Mouse (Mus musculus) forebrain, embryonic 15.5 days (tissue): ENCODE measurements around the gene Tceal7. TPM values are rescaled to one million over a fixed set of nuclear protein-coding genes. Genes with fewer than 3 reads are reported as not detected.
"Not testable (repeated sequence)": the region's sequence is repeated elsewhere in the genome, so short reads cannot be mapped to it uniquely, and the experiment has no call there.

Experiments used
- ATAC-seq: fragments of 200-750 bp; cut with Nextera tagmentation; replicated peaks from 2 replicates; pipeline ENCODE4 v1.8.0; 2017; ENCODE audit warnings: mild to moderate bottlenecking, moderate TSS enrichment, moderate library complexity
- H3K27ac ChIP-seq: fragments of 300-500 bp; sonication (generic); replicated peaks from 2 replicates; pipeline ENCODE4 v1.5.1; 2015; ENCODE audit warnings: mild to moderate bottlenecking, inconsistent platforms
- H3K27me3 ChIP-seq: fragments of 300-500 bp; sonication (generic); 2 replicates; pipeline ENCODE4 v1.6.1; 2015; ENCODE audit warnings: inconsistent platforms
- H3K36me3 ChIP-seq: fragments of 300-500 bp; sonication (generic); 2 replicates; pipeline ENCODE4 v1.6.1; 2015; ENCODE audit warnings: mild to moderate bottlenecking, inconsistent platforms
- H3K4me1 ChIP-seq: fragments of 300-500 bp; sonication (generic); 2 replicates; pipeline ENCODE4 v1.6.1; 2015; ENCODE audit warnings: inconsistent platforms
- H3K4me2 ChIP-seq: fragments of 300-500 bp; sonication (generic); replicated peaks from 2 replicates; pipeline ENCODE4 v1.6.1; 2015; ENCODE audit warnings: mild to moderate bottlenecking, inconsistent platforms
- H3K4me3 ChIP-seq: fragments of 300-500 bp; sonication (generic); 2 replicates; pipeline ENCODE4 v1.5.1; 2015; ENCODE audit warnings: mild to moderate bottlenecking, inconsistent platforms
- H3K9ac ChIP-seq: fragments of 300-500 bp; sonication (generic); replicated peaks from 2 replicates; pipeline ENCODE4 v1.6.1; 2015; ENCODE audit warnings: mild to moderate bottlenecking, inconsistent platforms
- H3K9me3 ChIP-seq: fragments of 300-500 bp; sonication (generic); 2 replicates; pipeline ENCODE4 v1.6.1; 2016; ENCODE audit warnings: inconsistent platforms
- WGBS: fragments of 180-500 bp; shearing (Covaris S2); methylation state at CpG from one replicate; pipeline ENCODE4 v1.1.7; 2015; ENCODE audit warnings: mixed read lengths; 5-methylcytosine and 5-hydroxymethylcytosine counted together
- microRNA-seq: library from miRNA; unstranded; fragments of <30 nt; microRNA quantifications from one replicate; pipeline ENCODE4, GENCODE M21; 2016
- polyA plus RNA-seq: library from polyadenylated mRNA; unstranded; fragments of >200 nt; fragmentation: Nextera tagmentation; extraction: Ambion mirVana; gene quantifications from 2 replicates; pipeline ENCODE4 v1.2.1, GENCODE M21; 2015

Tceal7 gene
- polyA plus RNA-seq, 1 experiment from 2014 or later: 1.3 TPM

DNA sequence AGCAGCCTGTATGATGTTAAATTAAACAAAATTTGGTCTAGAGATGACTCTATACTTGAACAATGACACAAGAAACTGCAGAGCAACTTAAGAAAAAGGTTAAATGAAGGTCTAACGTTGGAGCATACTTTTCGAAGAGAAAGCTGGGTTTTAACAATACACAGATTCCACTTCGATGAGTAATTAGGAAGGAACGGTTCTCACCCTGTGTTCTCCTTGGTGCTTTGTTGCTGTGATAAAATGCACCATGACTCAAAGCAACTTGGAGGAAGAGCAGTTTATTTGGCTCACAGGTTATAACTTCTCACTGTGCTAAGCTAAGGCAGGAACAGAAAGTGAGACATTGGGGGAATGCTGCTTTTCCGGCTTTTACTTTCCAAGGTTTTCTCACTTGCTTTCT is 53.1 kb downstream of the Tceal7 start:
- no peaks in the 10 kb centered on the region for H3K27me3 ChIP-seq
- peaks cover 13% of the 10 kb centered on the region for H3K4me1 ChIP-seq
- H3K9ac ChIP-seq: no peak overlapping the region
- H3K36me3 ChIP-seq: peaks cover 2% of the 10 kb centered on the region; the same call in 1 of the 2 replicates
- no peak overlapping the region for H3K4me2 ChIP-seq
- no peak overlapping the region for H3K27ac ChIP-seq
- no peak for ATAC-seq
- H3K4me3 ChIP-seq: no peak overlapping the region
- H3K9me3 ChIP-seq: no peaks in the 10 kb centered on the region
- 77% methylated on average over 5 of the region's 5 CpGs for WGBS

DNA sequence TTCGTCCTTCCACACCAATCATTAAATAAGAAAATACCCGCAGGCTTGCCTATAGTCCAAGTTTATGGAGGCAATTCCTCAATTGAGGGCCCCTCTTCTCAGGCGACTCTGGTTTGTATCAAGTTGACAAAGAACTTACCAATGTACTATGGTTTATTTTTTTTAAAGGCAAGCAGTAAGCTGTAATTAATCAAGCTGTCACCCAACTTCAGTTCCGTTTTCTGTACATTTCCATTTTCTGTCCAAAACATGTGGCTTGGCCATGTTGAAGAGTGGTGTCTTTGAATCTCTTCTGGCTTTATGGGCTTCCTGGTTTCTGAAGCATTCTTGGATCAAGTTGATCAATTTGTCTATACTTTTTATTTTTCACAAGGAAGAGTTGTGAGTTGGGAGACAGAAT is 53.6 kb downstream of the Tceal7 start:
- Histone ChIP-seq H3K4me3 (no peak overlapping the region), H3K27ac (no peak overlapping the region), H3K9ac (no peak overlapping the region), H3K36me3 (peaks cover 2% of the 10 kb centered on the region; the same call in 1 of the 2 replicates), H3K4me1 (peaks cover 13% of the 10 kb centered on the region), H3K27me3 (no peaks in the 10 kb centered on the region), H3K4me2 (no peak overlapping the region), H3K9me3 (no peaks in the 10 kb centered on the region)
- WGBS: 92% methylated on average over 4 of the region's 4 CpGs
- ATAC-seq: no peak

DNA sequence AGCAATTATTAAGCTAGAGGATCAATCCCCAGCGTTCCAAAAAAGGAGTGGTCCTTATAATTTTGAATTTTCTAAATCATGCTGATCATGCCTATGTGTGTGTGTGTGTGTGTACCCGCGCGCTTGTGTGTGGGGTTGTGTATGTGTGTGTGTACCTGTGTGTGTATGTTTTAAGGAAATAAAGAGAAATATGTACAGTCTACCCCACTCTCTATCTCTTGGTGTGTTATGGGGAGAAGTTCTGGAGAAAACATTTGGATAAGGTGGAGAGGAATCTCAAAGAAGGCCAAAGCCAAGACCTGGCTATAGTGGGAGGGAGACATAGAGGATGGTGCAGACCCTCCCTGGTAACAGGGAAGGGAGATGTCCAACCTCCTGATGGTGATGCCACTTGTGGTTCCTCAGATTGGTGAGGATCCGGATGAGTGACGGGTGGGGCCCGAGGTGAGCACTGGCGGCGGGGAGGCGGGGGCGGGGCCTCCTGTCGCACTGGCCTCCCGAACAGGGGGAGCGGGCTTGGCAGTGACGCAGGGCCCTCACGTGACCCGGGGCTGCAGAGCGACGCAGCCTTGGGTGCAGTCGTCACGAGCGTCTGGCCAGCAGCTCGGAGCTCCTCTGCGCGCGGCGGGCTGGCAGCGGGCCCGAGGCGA is 55.3 kb downstream of the Tceal7 start, which contains the start of gene Bex3:
TSS of gene Bex3 (plus strand) at position 511 of the 650 bp plus-strand sequence.
- 24% methylated on average over 16 of the region's 30 CpGs for WGBS
- peak; percentile 96 for ATAC-seq
- H3K36me3 ChIP-seq, H3K9me3 ChIP-seq, H3K27me3 ChIP-seq: not testable (repeated sequence)
- Histone ChIP-seq H3K4me1 (peaks cover 17% of the 10 kb centered on the region), H3K9ac (peak within 1 kb of the TSS; percentile 51), H3K27ac (peak within 1 kb of the TSS; percentile 79), H3K4me3 (peak within 1 kb of the TSS; percentile 46), H3K4me2 (peak within 1 kb of the TSS; percentile 43)

- not testable (repeated sequence) for H3K36me3 ChIP-seq, H3K27me3 ChIP-seq, H3K9me3 ChIP-seq
- Histone ChIP-seq H3K9ac (peak overlapping the region; percentile 51), H3K4me3 (peak overlapping the region; percentile 46), H3K27ac (peak overlapping the region; percentile 79), H3K4me2 (peak overlapping the region; percentile 43), H3K4me1 (peaks cover 17% of the 10 kb centered on the region)
- peak; percentile 60 for ATAC-seq
- WGBS: 25% methylated on average over 4 of the region's 60 CpGs
Observed at GRCm38 (mm10) chrX:136270393-136271111, 56.0 kb downstream of the Tceal7 start.

DNA sequence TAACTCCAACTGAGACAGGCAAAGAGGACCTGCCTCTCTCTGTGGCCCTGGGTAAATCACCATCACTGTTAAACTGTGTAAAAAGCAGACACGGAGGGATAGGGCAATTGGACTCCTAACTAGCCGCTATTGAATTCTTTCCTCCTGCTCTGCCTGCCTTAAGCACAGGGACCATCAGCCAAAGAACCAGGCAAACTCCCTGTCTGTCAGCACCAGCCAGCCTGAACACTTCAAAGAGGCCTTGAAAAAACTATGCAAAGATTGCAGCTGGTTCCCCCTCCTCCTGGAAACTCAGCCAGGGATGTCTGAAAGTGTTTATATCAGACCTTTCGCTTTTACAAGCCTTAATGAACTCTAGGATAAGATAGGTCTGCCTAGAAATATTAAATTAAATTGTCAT is 60.0 kb downstream of the Tceal7 start:
- Histone ChIP-seq H3K36me3 (peaks cover 2% of the 10 kb centered on the region; the same call in 1 of the 2 replicates), H3K4me3 (no peak overlapping the region), H3K4me2 (no peak overlapping the region), H3K9me3 (no peaks in the 10 kb centered on the region), H3K27me3 (no peaks in the 10 kb centered on the region), H3K9ac (no peak overlapping the region), H3K27ac (no peak overlapping the region), H3K4me1 (peaks cover 17% of the 10 kb centered on the region)
- 24% methylated on average over 3 of the region's 3 CpGs for WGBS
- ATAC-seq: no peak

DNA sequence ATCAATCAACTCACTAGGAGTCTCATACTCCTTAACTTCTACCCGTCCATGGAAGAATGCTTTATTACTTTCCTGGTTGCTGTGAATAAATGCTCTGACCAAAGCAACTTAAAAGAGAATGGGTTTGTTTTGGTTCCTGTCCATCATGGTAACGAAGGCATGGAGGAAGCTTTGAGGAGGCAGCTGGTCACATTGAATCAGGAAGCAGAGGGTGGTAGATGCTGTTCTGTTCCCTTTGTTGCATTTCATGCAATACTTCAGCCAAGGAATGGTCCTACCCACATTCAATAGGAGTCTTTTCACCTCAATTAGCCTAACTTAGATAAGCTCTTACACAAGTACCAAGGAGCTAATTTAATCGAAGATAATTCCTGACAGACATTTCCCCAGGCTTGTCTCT is 60.8 kb downstream of the Tceal7 start:
- WGBS: 14% methylated on average over 3 of the region's 3 CpGs
- no peak overlapping the region for H3K27ac ChIP-seq
- peaks cover 17% of the 10 kb centered on the region for H3K4me1 ChIP-seq
- no peak overlapping the region for H3K9ac ChIP-seq
- H3K4me3 ChIP-seq: no peak overlapping the region
- no peak for ATAC-seq
- H3K27me3 ChIP-seq: no peaks in the 10 kb centered on the region
- H3K36me3 ChIP-seq: peaks cover 2% of the 10 kb centered on the region; the same call in 1 of the 2 replicates
- H3K9me3 ChIP-seq: no peaks in the 10 kb centered on the region
- H3K4me2 ChIP-seq: no peak overlapping the region

Small RNA genes within 50 kb of the gene (microRNA-seq; reads per million reads assigned to microRNA genes)
- gene Mir6383: not detected

Other genes starting within 250 kb of the Tceal7 start
- gene Arxes2, start 221.0 kb upstream of the Tceal7 start, polyA plus RNA-seq: 157 and 182 TPM in 2 replicates
- gene Arxes1, start 181.4 kb upstream of the Tceal7 start, polyA plus RNA-seq: 78.1 and 90.4 TPM in 2 replicates
- 618 and 628 TPM in 2 replicates for gene Bex2, start 146.5 kb upstream of the Tceal7 start, polyA plus RNA-seq
- gene Nxf3, start 129.5 kb upstream of the Tceal7 start, polyA plus RNA-seq: not detected in 2 replicates
- gene Bex4, start 75.8 kb upstream of the Tceal7 start, polyA plus RNA-seq: 138 and 141 TPM in 2 replicates
- gene Tceal8, start 42.4 kb upstream of the Tceal7 start, polyA plus RNA-seq: 112 and 115 TPM in 2 replicates
- gene Tceal5, start 10.9 kb upstream of the Tceal7 start, polyA plus RNA-seq: 17.5 and 17.7 TPM in 2 replicates
- 199 and 201 TPM in 2 replicates for gene Bex1, start 734 bp downstream of the Tceal7 start, polyA plus RNA-seq
- 319 and 325 TPM in 2 replicates for gene Tceal9, start 30.3 kb downstream of the Tceal7 start, polyA plus RNA-seq
- 564 and 580 TPM in 2 replicates for gene Bex3, start 55.5 kb downstream of the Tceal7 start, polyA plus RNA-seq